Mouse (Mus musculus): Measurements from ENCODE around the gene C1qtnf12. TPM values are rescaled to one million over a fixed set of nuclear protein-coding genes. Genes with fewer than 3 reads are reported as not detected.

C1qtnf12 gene
- total RNA-seq (2014; rRNA removed) = 11.7 and 13.3 TPM in 2 replicates
- 11.7 and 14.8 TPM in 2 replicates for polyA plus RNA-seq (2015; fragmentation: Nextera tagmentation; extraction: Ambion mirVana)

DNA sequence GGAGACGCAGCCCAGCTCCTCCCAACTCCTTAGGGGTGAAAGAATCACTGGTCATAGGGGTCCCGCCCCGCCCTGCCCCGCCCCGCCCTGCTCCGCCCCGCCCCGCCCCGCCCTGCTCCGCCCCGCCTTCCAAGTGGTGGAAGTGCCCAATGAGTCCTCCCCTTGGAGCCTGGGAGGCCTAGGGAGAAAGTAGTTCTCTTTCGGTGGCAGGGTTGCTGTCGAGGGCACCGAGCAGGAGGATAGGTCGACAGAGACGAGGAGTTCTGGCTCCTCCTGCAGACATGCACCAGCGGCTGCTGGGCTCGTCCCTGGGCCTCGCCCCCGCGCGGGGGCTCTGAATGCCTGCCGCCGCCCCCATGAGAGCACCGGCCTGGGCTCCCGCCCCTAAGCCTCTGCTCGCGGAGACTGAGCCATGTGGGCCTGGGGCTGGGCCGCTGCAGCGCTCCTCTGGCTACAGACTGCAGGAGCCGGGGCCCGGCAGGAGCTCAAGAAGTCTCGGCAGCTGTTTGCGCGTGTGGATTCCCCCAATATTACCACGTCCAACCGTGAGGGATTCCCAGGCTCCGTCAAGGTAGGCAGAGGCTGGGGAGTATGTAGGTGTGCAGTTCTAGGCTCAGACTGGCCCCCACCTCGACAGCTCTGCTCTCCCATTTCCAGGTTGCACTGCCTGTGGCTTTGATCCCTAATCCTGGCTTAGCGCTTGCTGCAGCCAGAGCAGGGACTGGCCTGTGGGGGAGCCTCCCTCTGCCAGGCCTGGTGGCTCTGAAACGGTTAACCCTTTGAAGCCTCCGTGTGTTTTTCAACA lies at the start of gene C1qtnf12:
C1qtnf12 (plus strand) TSS at position 152 of the 805 bp plus-strand sequence.
- Histone ChIP-seq H3K36me3 (ENCODE audit: insufficient read depth, low read length) (peaks cover 31% of the 10 kb centered on the region), H3K4me1 (ENCODE audit: insufficient read depth, low read length) (no peaks in the 10 kb centered on the region), H3K27ac (ENCODE audit: low read depth, low read length) (no peak within 1 kb of the TSS), H3K9me3 (ENCODE audit: low read length) (no peaks in the 10 kb centered on the region), H3K9ac (replicated peaks; ENCODE audit: low read length, poor library complexity, severe bottlenecking) (peak within 1 kb of the TSS; percentile 52), H3K27me3 (ENCODE audit: insufficient read depth, low read length) (no peaks in the 10 kb centered on the region), H3K4me3 (ENCODE audit: low read depth, low read length) (peak within 1 kb of the TSS; percentile 35), H3K4me2 (ENCODE audit: low read depth, low read length, poor library complexity, severe bottlenecking) (peak within 1 kb of the TSS; percentile 54)
- WGBS = 3% methylated on average over 33 of the region's 42 CpGs
- DNase-seq (ENCODE audit: low spot score) (peak; percentile 37), ATAC-seq (ENCODE audit: low FRiP score) (peak; percentile 54)
- TF ChIP-seq CTCF (IDR thresholded peaks at IDR 0.05) = no peak

DNA sequence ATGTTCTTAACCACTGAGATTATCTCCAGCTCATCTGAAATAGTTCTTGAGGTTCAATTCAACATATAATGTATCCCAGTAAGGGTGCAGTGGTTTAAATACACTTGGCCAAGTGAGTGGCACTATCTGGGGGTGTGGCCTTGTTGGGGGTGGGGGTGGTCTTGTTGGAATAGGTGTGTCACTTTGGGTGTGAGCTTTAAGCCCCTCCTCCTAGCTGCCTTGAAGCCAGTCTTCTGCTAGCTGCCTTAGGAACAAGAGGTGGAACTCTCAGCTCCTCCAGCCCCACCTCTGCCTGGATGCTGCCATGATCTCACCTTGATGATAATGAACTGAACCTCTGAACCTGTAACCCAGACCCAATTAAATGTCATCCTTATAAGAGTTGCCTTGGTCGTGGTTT lies 30.1 kb upstream of the C1qtnf12 start:
- no peaks in the 10 kb centered on the region for H3K4me1 ChIP-seq (ENCODE audit: insufficient read depth, low read length)
- no peak for TF ChIP-seq CTCF (IDR thresholded peaks at IDR 0.05)
- 53% methylated on average over 1 of the region's 1 CpGs for WGBS

GRCm38 (mm10) chr4:155943049-155943452 lies 19.1 kb upstream of the C1qtnf12 start:
- peaks cover 6% of the 10 kb centered on the region; the same call in 1 of the 2 replicates for H3K4me1 ChIP-seq (ENCODE audit: insufficient read depth, low read length)
- H3K9ac ChIP-seq (replicated peaks; ENCODE audit: low read length, poor library complexity, severe bottlenecking) = peak overlapping the region; percentile 75
- 1% methylated on average over 17 of the region's 17 CpGs for WGBS
- no peaks in the 10 kb centered on the region for H3K9me3 ChIP-seq (ENCODE audit: low read length)
- peak; percentile 49 for DNase-seq (ENCODE audit: low spot score)
- peak; percentile 55; the same call in 1 of the 2 replicates for ATAC-seq (ENCODE audit: low FRiP score)
- H3K36me3 ChIP-seq (ENCODE audit: insufficient read depth, low read length) = 0 out of 2 replicates have a peak, but pooled peaks cover 6% of the 10 kb centered on the region
- peak overlapping the region; percentile 80 for H3K27ac ChIP-seq (ENCODE audit: low read depth, low read length)
- H3K4me2 ChIP-seq (ENCODE audit: low read depth, low read length, poor library complexity, severe bottlenecking) = peak overlapping the region; percentile 92
- no peaks in the 10 kb centered on the region for H3K27me3 ChIP-seq (ENCODE audit: insufficient read depth, low read length)
- H3K4me3 ChIP-seq (ENCODE audit: low read depth, low read length) = peak overlapping the region; percentile 93
- TF ChIP-seq CTCF (IDR thresholded peaks at IDR 0.05) = 0 out of 2 replicates have a peak, but pooled peaks have one; percentile 1

More for the DNA sequence above, 30.1 kb upstream of the C1qtnf12 start:
- H3K27ac ChIP-seq (ENCODE audit: low read depth, low read length) = no peak overlapping the region
- H3K9me3 ChIP-seq (ENCODE audit: low read length) = no peaks in the 10 kb centered on the region
- DNase-seq (ENCODE audit: low spot score) = no peak
- H3K4me3 ChIP-seq (ENCODE audit: low read depth, low read length) = no peak overlapping the region
- no peak overlapping the region for H3K9ac ChIP-seq (replicated peaks; ENCODE audit: low read length, poor library complexity, severe bottlenecking)
- H3K27me3 ChIP-seq (ENCODE audit: insufficient read depth, low read length) = no peaks in the 10 kb centered on the region
- no peak overlapping the region for H3K4me2 ChIP-seq (ENCODE audit: low read depth, low read length, poor library complexity, severe bottlenecking)
- ATAC-seq (ENCODE audit: low FRiP score) = no peak
- H3K36me3 ChIP-seq (ENCODE audit: insufficient read depth, low read length) = no peaks in the 10 kb centered on the region

GRCm38 (mm10) chr4:155943534-155944249 lies 18.4 kb upstream of the C1qtnf12 start, which contains the start of gene Ube2j2:
Ube2j2 (plus strand) TSS chr4:155943831.
- under 1% methylated on average over 70 of the region's 85 CpGs for WGBS

GRCm38 (mm10) chr4:155944271-155944670 lies 17.8 kb upstream of the C1qtnf12 start:
- Histone ChIP-seq H3K4me2 (ENCODE audit: low read depth, low read length, poor library complexity, severe bottlenecking) (peak overlapping the region; percentile 73), H3K9me3 (ENCODE audit: low read length) (no peaks in the 10 kb centered on the region), H3K27me3 (ENCODE audit: insufficient read depth, low read length) (no peaks in the 10 kb centered on the region), H3K9ac (replicated peaks; ENCODE audit: low read length, poor library complexity, severe bottlenecking) (peak overlapping the region; percentile 90), H3K4me1 (ENCODE audit: insufficient read depth, low read length) (peaks cover 6% of the 10 kb centered on the region; the same call in 1 of the 2 replicates), H3K27ac (ENCODE audit: low read depth, low read length) (peak overlapping the region; percentile 78), H3K36me3 (ENCODE audit: insufficient read depth, low read length) (peaks cover 13% of the 10 kb centered on the region; the same call in 1 of the 2 replicates), H3K4me3 (ENCODE audit: low read depth, low read length) (peak overlapping the region; percentile 93)
- DNase-seq (ENCODE audit: low spot score) (peak; percentile 18), ATAC-seq (ENCODE audit: low FRiP score) (peak; percentile 25; the same call in 1 of the 2 replicates)
- no peak for TF ChIP-seq CTCF (IDR thresholded peaks at IDR 0.05)
- WGBS = 0% methylated on average over 17 of the region's 17 CpGs

More at GRCm38 (mm10) chr4:155943534-155944249, 18.4 kb upstream of the C1qtnf12 start, which contains the start of gene Ube2j2:
- H3K4me1 ChIP-seq (ENCODE audit: insufficient read depth, low read length) = peaks cover 6% of the 10 kb centered on the region; the same call in 1 of the 2 replicates
- H3K4me3 ChIP-seq (ENCODE audit: low read depth, low read length) = peak within 1 kb of the TSS; percentile 93
- H3K27me3 ChIP-seq (ENCODE audit: insufficient read depth, low read length) = no peaks in the 10 kb centered on the region
- 0 out of 2 replicates have a peak, but pooled peaks cover 9% of the 10 kb centered on the region for H3K36me3 ChIP-seq (ENCODE audit: insufficient read depth, low read length)
- ATAC-seq (ENCODE audit: low FRiP score) (peak; percentile 98), DNase-seq (ENCODE audit: low spot score) (peak; percentile 97)
- no peaks in the 10 kb centered on the region for H3K9me3 ChIP-seq (ENCODE audit: low read length)
- H3K27ac ChIP-seq (ENCODE audit: low read depth, low read length) = peak within 1 kb of the TSS; percentile 80
- H3K4me2 ChIP-seq (ENCODE audit: low read depth, low read length, poor library complexity, severe bottlenecking) = peak within 1 kb of the TSS; percentile 92
- no peak for TF ChIP-seq CTCF (IDR thresholded peaks at IDR 0.05)
- peak within 1 kb of the TSS; percentile 90 for H3K9ac ChIP-seq (replicated peaks; ENCODE audit: low read length, poor library complexity, severe bottlenecking)

Data from midbrain, postnatal 0 days (tissue).